Mouse (Mus musculus): ENCODE measurements around the gene Hps3.

DNA sequence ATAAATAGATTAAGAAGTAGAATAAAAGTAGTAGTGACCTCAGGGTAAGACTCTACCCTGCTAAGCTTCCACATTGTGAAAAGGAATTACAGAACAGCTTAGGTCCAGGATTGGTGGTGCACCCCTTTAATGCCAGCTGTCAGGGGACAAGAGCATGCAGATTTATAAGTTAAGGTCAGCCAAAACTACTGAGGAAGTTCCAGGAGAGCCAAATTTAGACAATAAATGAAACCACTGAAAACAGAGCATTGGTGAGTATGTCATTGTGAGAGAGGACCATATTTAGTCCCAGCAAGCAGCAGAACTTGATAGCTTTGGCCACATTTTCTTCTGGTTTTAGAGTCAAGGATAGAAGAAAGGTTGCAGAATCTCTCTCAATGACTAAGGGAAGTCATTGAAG, 86.6 kb downstream of the Hps3 start:
- TF ChIP-seq CTCF (IDR thresholded peaks at IDR 0.05; ENCODE audit: low read depth): no peak
- TF ChIP-seq EP300 (IDR thresholded peaks at IDR 0.05; ENCODE audit: low read depth): no peak
